Mouse (Mus musculus) testis, adult 2 months (tissue): ENCODE results near the gene Susd3.

Experiments
- CTCF ChIP-seq: fragments of 200-500 bp; IDR thresholded peaks from 2 replicates; pipeline ENCODE4 v1.5.1; 2012; ENCODE audit warnings: low read depth, mild to moderate bottlenecking, inconsistent platforms, low read length, moderate library complexity; ENCODE audit not compliant: control insufficient read depth, insufficient read depth, insufficient replicate concordance
- POLR2A ChIP-seq: fragments of 200-500 bp; IDR thresholded peaks from 2 replicates; pipeline ENCODE4 v1.6.1; 2012; ENCODE audit warnings: low read depth, mild to moderate bottlenecking, inconsistent platforms, low read length, moderate library complexity; ENCODE audit not compliant: control insufficient read depth

DNA sequence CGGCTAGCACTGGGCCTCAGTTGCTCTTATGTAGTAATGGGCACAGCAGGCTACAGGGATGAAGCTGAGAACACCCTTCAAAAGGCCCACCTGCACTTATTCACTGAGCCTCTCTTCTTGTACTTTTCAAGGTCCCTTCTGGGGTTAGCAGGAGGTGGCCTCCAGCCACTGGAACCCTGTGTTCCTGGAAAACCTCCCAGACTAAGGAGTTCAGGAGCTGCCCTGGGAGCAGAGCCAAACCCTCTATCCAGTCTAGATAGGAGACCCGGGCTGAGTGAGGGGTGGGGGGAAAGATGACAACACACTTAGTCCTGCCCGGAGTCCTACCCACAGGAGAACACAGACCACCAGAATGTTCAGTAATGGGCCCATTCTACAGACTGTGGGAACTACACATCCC, 2.5 kb downstream of the Susd3 start:
- no peak for TF ChIP-seq POLR2A
- TF ChIP-seq CTCF = no peak
